Mouse (Mus musculus) yolk sac, embryonic 10.5 days (tissue): ENCODE data around the gene Lrp2.
A peak's percentile ranks its signal among the peaks of the same experiment; 100 is the strongest.
"Not testable (repeated sequence)": the region's sequence is repeated elsewhere in the genome, so short reads cannot be mapped to it uniquely, and the experiment has no call there.

Experiments used
- DNase-seq: peaks from one replicate; pipeline ENCODE4 v3.0.0-alpha.2; 2017; ENCODE audit warnings: low spot score

The Lrp2 gene

DNA sequence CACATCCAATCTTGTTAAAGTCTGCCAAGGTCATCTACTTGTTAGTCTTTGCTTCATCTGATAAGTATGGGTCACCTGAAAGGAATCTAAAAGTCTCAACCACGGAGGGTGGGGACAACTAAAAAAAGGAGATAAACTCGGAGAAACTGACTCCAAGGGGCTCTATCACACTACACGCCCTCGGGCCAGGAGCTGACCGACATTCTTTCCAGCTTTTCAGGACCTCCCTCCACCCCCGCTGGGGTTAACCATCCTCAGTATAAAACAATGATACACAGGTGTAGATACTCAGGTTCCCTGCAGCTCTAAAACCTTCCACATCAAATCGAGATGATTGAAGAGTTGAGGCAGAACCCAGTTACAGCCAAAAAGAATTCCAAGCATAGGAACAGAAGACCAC lies 3.0 kb downstream of the Lrp2 start:
- DNase-seq: peak; percentile 23

DNA sequence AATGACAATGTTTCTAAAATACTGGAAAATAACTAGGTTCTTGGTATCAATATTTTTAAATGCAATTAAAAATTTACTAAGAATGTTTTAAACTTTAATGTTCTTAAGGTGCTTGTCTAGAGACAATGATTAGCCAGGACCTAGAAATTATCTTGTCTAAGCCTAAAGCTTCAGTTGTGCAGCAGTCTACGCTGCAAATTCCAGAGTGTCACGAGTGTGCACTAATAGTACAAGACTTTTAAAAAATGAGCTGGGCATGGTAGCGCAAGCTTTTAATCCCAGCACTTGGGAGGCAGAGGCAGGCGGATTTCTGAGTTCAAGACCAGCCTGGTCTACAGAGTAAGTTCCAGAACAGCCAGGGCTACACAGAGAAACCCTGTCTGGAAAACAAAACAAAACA lies 3.8 kb downstream of the Lrp2 start:
- not testable (repeated sequence) for DNase-seq

DNA sequence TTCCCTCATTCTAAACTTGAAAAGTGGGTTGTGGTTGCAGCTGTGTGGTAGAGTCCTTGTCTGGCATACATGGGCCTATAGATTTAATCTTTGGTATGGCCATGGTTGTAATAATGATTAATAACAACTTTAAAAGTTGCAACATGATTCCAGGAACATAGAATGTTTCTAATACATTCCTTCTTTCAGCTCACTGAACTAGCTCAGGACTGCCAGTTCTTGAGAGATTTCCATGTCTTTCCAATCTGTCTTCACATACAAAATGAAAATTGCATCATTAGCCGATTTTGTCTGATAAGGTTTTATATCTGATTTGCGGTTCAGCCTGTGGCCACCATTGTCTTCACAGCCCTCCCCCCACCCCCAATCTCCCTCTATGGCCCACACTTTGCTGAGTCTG lies 5.8 kb downstream of the Lrp2 start:
- DNase-seq: no peak

DNA sequence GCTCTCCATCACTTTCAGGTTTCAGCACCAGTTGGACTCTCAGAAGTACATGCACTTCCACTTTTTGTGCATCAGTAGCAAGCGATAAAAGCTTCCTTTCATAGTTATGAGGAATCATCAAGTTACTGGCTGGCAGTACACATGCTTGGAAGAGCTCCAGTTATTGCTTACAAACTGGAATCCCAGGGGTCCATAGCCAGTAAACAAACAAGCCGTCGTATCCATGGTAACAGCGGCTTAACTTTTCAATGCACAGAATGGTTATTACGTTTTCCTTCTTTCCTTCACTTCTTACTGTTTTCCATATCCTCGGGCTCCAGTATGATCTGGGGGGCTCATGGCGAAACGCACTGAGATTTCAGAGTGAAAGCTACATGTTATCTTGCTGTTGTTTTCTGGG lies 7.7 kb downstream of the Lrp2 start:
- no peak for DNase-seq

DNA sequence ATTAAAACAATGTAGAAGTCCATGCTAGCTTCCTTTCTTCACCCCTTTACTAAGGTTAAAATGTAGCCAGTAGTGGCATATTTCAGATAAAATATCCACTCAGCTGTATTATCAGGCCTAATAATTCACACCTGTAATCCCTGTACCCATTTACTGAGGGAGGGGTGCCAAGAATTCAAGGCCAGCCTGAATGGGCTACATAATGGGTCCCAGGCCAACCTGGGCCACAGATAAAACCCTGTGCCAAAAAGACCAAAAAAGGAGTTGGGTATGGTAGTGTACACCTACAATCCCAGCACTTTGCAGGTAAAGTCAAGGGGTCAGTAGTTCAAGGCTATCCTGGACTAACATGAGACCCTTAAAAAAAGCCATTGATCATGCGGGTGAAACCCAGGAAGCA lies 9.3 kb downstream of the Lrp2 start:
- DNase-seq: no peak

DNA sequence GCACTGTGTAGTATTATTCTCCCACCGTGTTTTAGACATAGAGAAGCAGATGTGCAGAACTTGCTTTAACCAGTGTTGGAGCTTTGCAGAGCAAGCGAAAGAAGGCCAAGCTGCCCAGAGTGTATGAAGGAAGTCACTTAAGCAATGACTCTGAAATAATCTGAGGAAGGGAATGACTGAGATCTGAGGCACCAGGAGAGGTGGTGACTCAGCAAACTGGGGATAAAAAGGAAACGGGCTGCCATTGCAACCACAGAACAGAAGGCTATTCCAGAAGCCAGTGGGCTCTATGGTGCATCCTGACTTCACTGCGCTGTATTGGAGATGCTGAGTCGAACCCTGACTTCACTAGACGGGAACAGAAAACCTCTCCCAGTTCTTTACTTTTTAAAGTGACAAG lies 10.9 kb downstream of the Lrp2 start:
- DNase-seq: no peak

DNA sequence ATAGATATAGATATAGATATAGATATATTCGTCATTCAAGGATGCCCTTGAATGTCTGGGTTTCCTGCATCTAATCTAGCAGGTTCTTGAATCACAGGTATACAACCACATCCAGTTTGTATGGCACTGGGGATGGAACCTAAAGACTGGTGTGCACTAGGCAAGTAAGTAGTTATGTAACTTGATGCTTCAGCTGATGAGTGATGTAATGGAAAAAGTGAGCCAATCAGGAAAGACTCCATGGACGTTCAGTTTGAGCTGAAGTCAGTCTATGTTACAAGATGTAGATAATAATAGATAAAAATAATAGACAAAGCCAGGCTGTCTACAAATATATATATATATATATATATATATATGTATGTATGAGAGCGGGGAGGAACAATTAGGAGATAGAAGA lies 11.6 kb downstream of the Lrp2 start:
- no peak for DNase-seq

DNA sequence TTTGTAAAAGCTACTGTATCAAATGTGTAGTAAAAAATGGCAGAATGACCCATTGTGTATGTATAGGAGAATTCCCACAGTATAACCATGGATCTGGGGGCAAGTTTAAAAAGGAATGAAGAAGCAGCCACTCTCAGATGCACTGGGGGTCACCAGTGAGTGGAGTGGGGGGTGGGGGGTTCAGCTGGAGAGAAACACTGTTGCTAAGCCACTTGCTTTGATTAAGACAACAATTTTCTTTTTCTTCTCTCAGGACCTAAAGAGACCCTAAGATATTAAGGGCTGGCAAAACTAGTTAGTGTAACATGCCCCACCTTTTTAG lies 12.2 kb downstream of the Lrp2 start:
- DNase-seq: no peak

GRCm38 (mm10) chr2:69573038-69573732 lies 12.7 kb downstream of the Lrp2 start:
- DNase-seq: no peak

- DNase-seq: no peak
Observed at GRCm38 (mm10) chr2:69570556-69570955, 15.3 kb downstream of the Lrp2 start.

DNA sequence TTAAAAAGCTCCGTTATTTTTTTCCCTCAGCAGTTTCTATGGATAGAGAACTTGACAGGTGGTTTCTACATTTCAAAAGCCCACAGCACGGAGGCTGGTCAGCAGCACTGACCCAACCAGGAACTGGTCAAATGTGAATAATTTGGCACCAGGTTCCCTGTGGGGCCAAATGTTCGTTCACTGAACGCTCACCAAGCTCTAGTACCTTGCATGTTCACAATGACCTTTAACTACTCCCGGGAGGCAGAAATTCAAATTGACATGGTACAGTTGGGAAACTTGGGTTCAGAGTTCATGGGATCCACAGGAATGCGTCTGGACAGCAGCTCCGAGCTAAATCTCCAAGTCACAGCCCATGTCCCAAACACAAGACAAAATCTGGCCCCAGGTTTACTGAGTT lies 19.6 kb downstream of the Lrp2 start:
- no peak for DNase-seq

DNA sequence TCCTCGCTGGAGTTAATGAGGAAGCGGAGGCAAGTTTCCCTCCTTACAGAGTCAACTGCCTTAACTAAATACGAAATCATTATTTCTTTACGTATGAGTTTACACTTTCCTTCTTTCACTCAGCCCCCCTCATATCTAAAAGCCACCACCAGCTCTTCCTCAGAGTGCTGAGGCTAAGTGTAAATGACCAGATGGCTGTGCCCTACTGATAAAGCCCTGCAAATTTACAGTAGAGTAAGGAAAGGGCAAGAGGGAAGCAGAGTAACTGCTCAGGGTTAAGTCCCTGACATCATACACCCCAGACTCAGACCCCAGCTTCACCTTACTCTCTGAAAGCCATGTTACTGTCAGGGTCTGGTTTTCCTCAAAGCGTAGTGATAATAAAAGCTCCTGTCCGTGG lies 22.4 kb downstream of the Lrp2 start:
- no peak for DNase-seq

- DNase-seq: no peak
Observed at GRCm38 (mm10) chr2:69562761-69563160, 23.1 kb downstream of the Lrp2 start.

DNA sequence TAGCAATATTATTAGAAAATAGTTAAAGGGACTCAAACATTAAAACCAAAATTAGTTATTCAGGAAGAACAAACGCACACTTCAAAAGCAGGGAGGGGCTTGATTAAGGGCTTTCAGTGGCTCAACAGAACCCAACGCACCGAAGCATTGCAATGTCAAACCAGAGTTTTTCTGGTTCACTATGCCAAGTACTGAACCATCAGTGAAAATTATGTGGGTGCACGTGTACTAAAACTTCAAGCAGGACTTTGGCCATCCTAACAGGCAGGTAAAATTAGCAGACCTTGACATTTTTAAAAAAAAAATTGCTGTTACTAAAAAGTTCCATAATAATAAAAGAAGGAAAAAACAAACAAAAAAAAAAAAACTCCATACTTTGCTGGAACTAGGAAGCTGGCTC lies 25.6 kb downstream of the Lrp2 start:
- no peak for DNase-seq

- DNase-seq: no peak
Observed at GRCm38 (mm10) chr2:69559380-69559779, 26.5 kb downstream of the Lrp2 start.

GRCm38 (mm10) chr2:69556686-69557085 lies 29.2 kb downstream of the Lrp2 start:
- no peak for DNase-seq

- no peak for DNase-seq
Observed at GRCm38 (mm10) chr2:69551639-69552038, 34.2 kb downstream of the Lrp2 start.

GRCm38 (mm10) chr2:69546823-69547222 lies 39.0 kb downstream of the Lrp2 start:
- no peak for DNase-seq

GRCm38 (mm10) chr2:69536018-69536417 lies 49.8 kb downstream of the Lrp2 start:
- no peak for DNase-seq

GRCm38 (mm10) chr2:69531528-69532055 lies 54.3 kb downstream of the Lrp2 start:
- no peak for DNase-seq

DNA sequence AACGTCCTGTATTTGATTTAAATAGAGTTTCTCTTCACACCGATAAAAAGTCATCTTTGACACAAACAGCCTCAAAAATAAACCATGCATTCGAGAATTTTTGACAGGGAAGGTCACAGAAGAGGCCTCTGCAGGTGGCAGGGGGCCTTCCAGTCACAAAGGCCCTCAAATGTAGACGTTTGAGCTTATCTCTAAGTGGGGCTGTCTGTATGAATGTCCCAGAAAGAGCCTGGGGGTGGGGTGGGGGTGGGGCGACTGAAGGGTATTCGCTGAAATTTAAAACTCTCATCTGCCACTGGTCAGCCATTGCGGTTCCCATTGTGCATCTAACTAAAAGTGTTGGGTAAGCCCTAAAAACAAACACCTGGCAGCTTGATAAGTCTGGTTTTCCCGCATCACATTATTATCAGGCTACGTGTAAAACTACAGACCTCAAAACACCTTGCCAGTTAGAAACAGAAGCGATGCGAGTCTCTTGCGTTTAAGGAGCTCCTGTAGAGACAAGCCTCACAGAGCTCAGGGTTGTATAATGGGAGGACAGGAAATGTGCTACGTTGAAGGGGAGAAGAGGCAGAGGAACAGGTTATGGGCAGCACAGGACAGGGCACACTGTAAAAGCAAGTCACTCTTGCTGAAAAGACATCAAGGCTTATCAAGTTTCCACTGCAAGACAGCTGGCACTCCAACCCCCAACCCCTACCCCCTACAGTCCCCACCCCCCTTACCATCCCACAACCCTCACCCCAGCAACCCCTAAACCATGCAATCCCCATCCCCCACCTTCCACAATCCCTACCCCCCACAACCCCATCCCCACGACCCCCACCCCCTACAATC lies 55.0 kb downstream of the Lrp2 start:
- DNase-seq: no peak

DNA sequence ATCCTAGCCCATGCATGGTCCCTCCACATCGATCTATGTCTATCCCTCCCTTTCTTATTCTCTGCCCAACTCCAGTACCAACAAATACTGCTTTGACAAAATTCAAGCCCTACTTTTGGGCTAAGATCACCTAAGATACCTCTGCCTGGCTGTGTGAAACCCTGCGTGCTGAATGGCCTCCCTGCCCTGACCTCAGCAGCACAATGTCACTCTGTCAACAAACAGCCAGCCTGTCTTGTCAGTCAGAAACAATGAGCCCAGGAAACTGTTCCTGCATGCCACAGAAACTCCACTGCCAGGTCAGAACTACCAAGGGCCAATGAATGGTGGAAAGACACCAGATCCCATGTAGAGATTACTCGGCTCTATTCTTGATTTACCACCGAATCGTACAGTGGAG lies 55.7 kb downstream of the Lrp2 start:
- DNase-seq: no peak

GRCm38 (mm10) chr2:69520273-69520672 lies 65.6 kb downstream of the Lrp2 start:
- no peak for DNase-seq

DNA sequence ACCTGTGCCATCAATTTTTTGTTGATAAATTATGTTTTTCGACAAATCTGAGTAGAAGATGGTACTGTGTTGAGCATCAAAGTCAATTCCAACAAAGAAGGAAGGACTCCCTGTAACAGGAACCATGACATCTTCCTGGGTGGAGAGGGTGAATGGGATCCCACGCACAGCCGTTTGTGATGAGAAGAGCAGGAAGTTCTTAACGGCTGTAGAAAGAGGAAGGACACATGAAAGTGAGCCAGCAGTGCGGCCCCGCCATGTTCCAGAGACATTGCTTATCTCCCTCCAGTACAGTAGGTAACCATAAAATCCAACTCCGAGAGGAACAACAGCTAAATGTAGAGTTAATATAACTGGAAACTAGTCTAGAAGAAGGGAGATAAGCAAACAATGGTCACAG lies 67.6 kb downstream of the Lrp2 start:
- DNase-seq: no peak
